Mouse (Mus musculus) liver, embryonic 14.5 days (tissue): ENCODE measurements around the gene Cmah.

Experiments used
- CTCF ChIP-seq: IDR thresholded peaks from 2 replicates; pipeline ENCODE4 v1.5.1; 2016; ENCODE audit warnings: antibody characterized with exemption, low read depth, control low read depth
- EP300 ChIP-seq: IDR thresholded peaks from 2 replicates; pipeline ENCODE4 v1.6.1; 2016; ENCODE audit warnings: antibody characterized with exemption, low read depth

DNA sequence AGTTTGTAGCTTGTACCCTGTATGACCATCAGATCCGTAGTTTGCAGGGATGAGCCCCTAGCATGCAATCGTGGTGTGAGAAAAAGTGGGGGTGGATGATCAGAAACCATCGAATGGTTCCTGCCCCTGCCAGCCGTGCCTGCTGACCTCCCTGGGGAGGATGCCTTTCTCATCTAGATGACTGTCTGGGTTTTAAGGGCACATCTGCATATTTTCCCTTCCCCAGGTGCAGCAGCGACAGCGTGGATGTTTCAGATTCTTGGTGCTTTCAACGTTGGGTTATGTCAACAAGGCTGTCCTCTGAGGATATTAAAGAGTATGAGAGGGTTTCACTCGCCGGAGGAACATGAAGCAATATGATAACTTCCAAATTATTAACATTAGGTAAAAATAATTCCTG is 158.8 kb downstream of the Cmah start:
- no peak for TF ChIP-seq CTCF
- no peak for TF ChIP-seq EP300
